Mouse (Mus musculus): ENCODE data around the gene Fndc3b.

DNA sequence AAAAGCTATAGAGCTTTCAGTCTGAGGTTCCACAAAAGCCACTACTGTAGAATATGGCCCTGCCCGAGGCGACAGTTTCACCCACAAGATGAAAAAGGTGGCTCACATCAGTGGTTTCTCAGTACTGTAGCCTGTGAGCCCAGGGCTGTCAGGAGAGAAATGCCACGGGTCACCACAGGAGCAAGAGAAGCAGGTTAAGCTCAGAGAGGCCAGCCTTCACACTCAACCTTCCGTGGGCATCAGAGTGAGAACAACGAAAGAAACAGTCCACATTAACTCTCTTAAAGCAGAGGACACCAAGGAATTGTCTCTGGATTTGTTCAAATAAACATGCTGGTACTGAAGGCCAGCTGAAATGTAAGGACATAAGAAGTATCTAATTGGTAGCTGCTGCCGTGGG lies 104.5 kb downstream of the Fndc3b start:
- TF ChIP-seq CTCF (IDR thresholded peaks at IDR 0.05; ENCODE audit: low read depth) (no peak), EP300 (IDR thresholded peaks at IDR 0.05; ENCODE audit: low read depth) (no peak)
